Mouse (Mus musculus) CH12.LX (cell line): Measurements from ENCODE around the gene Ppp1r12a.

ENCODE experiments used
- BHLHE40 ChIP-seq: IDR thresholded peaks from 2 replicates; pipeline ENCODE4 v1.6.1; 2011; ENCODE audit warnings: mild to moderate bottlenecking, low read depth, low read length, improper control_type of control experiment
- CTCF ChIP-seq, 2 experiments: IDR thresholded peaks in 1 of 2; conservative IDR thresholded peaks in 1 of 2; 2 replicates each; pipeline ENCODE4 v1.5.1; 2011 to 2012; ENCODE audit warnings: low read depth in 2 of 2, low read length in 2 of 2, improper control_type of control experiment in 1 of 2, inconsistent platforms in 1 of 2, mild to moderate bottlenecking in 1 of 2, moderate library complexity in 1 of 2
- GABPA ChIP-seq: IDR thresholded peaks from 2 replicates; pipeline ENCODE4 v1.6.1; 2012; ENCODE audit warnings: low read depth, low read length, improper control_type of control experiment, inconsistent platforms; ENCODE audit not compliant: insufficient replicate concordance
- JUND ChIP-seq: conservative IDR thresholded peaks from 2 replicates; pipeline ENCODE4 v1.6.1; 2011; ENCODE audit warnings: low read depth, low read length, improper control_type of control experiment
- RCOR1 ChIP-seq: conservative IDR thresholded peaks from 2 replicates; pipeline ENCODE4 v1.6.1; 2012; ENCODE audit warnings: low read depth, mild to moderate bottlenecking, inconsistent platforms, low read length, improper control_type of control experiment
- SMC3 ChIP-seq: IDR thresholded peaks from 2 replicates; pipeline ENCODE4 v1.6.1; 2011; ENCODE audit warnings: low read depth, low read length, improper control_type of control experiment
- USF1 ChIP-seq: IDR thresholded peaks from 2 replicates; pipeline ENCODE4 v1.6.1; 2014; ENCODE audit warnings: low read depth, mild to moderate bottlenecking, inconsistent platforms, low read length, improper control_type of control experiment
- ZMIZ1 ChIP-seq: IDR thresholded peaks from 2 replicates; pipeline ENCODE4 v1.6.1; 2012; ENCODE audit warnings: low read depth, mild to moderate bottlenecking, inconsistent platforms, low read length, improper control_type of control experiment

GRCm38 (mm10) chr10:108250710-108251109 is 88.7 kb downstream of the Ppp1r12a start:
- TF ChIP-seq CTCF (conservative IDR thresholded peaks at IDR 0.05 in 1 of 2, IDR thresholded peaks at IDR 0.05 in 1 of 2; ENCODE audit: low read depth in 2 of 2, low read length in 2 of 2), result no peak
- TF ChIP-seq ZMIZ1, result no peak
- no peak for TF ChIP-seq SMC3
- no peak for TF ChIP-seq JUND
- TF ChIP-seq GABPA, result no peak
- no peak for TF ChIP-seq USF1
- TF ChIP-seq RCOR1, result no peak
- TF ChIP-seq BHLHE40, result no peak
